In genomic region chr4:126085996-126086576, GRCm38 (mm10) we compare ENCODE assay signal across 7 mouse cellular contexts. TPM values are rescaled to one million over a fixed set of nuclear protein-coding genes. Genes with fewer than 3 reads are reported as not detected.
DNase-seq lines count a peak whose midpoint lies in the region; ATAC-seq lines count a peak whose summit lies in the region.

No protein-coding gene starts in this region.

- no peaks in the 10 kb centered on the region for H3K27me3 ChIP-seq in intestine, embryonic 14.5 days (replicated peaks; ENCODE audit: control insufficient read depth, insufficient read depth, low read length)

- H3K36me3 ChIP-seq in intestine, embryonic 14.5 days (ENCODE audit: control insufficient read depth, insufficient read depth, low read length): 0 out of 2 replicates have a peak, but pooled peaks cover 4% of the 10 kb centered on the region

- WGBS in intestine, embryonic 14.5 days: 26% methylated on average over 7 of the region's 7 CpGs

- peak; percentile 81 to 93 for DNase-seq in adrenal gland, adult (ENCODE audit: inconsistent age in 2 of 2, low spot score in 1 of 2)
- peak; percentile 89 for DNase-seq in embryo, embryonic 10 days (ENCODE audit: low spot score)
- DNase-seq in gastrocnemius, postnatal 36 days: peak; percentile 69 to 86
- peak; percentile 91 for DNase-seq in intestine, embryonic 14.5 days (ENCODE audit: low spot score)
- peak; percentile 77 to 85 for DNase-seq in left cerebral cortex, postnatal 25 days (ENCODE audit: low spot score in 2 of 2)
- peak; percentile 89 for DNase-seq in mesoderm, embryonic 11.5 days (ENCODE audit: low read depth, low spot score)
- peak; percentile 76 for DNase-seq in right cerebral cortex, postnatal 4 days

- H3K4me1 ChIP-seq in intestine, embryonic 14.5 days (replicated peaks; ENCODE audit: control insufficient read depth, insufficient read depth, low read length): no peaks in the 10 kb centered on the region

- intact Hi-C loops in gastrocnemius, postnatal 36 days (cut with DNase I): loop anchor here (5.0 to 10.0 kb wide), 2 partner anchors 41 to 179 kb away; partner anchors contain the start of gene Trappc3
- intact Hi-C loops in left cerebral cortex, postnatal 25 days (cut with DNase I): loop anchor here (1.0 to 5.0 kb wide), 2 partner anchors 28 to 71 kb away; no protein-coding TSS in a partner anchor

- H3K4me3 ChIP-seq in intestine, embryonic 14.5 days (ENCODE audit: low read depth, low read length): no peak overlapping the region

- no peaks in the 10 kb centered on the region for H3K9me3 ChIP-seq in intestine, embryonic 14.5 days (ENCODE audit: control insufficient read depth, low read length)

- no peak overlapping the region for H3K27ac ChIP-seq in intestine, embryonic 14.5 days (ENCODE audit: low read depth)

- no peak overlapping the region for H3K9ac ChIP-seq in intestine, embryonic 14.5 days (ENCODE audit: low read length)

- peak; percentile 80; the same call in 1 of the 2 replicates for ATAC-seq in intestine, embryonic 14.5 days (replicated peaks; ENCODE audit: low FRiP score, low TSS enrichment, low read depth)

- H3K4me2 ChIP-seq in intestine, embryonic 14.5 days (ENCODE audit: low read length): no peak overlapping the region

RNA-seq across cellular contexts. Expression of gene Lsm10, which starts 10.3 kb away (rescaled TPM):
- total RNA-seq in gastrocnemius, postnatal 36 days (2021): 1 to 10 TPM; 5.8 to 7.6 TPM
- polyA plus RNA-seq in intestine, embryonic 14.5 days (2014; fragmentation: Nextera tagmentation; extraction: Ambion mirVana): 55.6 and 58.5 TPM in 2 replicates
- 10 to 100 TPM; 13.1 to 14.8 TPM for total RNA-seq in left cerebral cortex, postnatal 25 days (2021)

RNA-seq across cellular contexts. Expression of gene Stk40, which starts 17.7 kb away (rescaled TPM):
- 10 to 100 TPM; 74.6 to 80.1 TPM for total RNA-seq in gastrocnemius, postnatal 36 days (2021)
- polyA plus RNA-seq in intestine, embryonic 14.5 days (2014; fragmentation: Nextera tagmentation; extraction: Ambion mirVana): 22.5 and 23.8 TPM in 2 replicates
- 10 to 100 TPM; 33.9 to 35.6 TPM for total RNA-seq in left cerebral cortex, postnatal 25 days (2021)

RNA-seq across cellular contexts. Expression of gene Oscp1, which starts 27.7 kb away (rescaled TPM):
- 1 to 10 TPM; 1.2 to 2.5 TPM for total RNA-seq in gastrocnemius, postnatal 36 days (2021)
- 12.1 and 13.5 TPM in 2 replicates for polyA plus RNA-seq in intestine, embryonic 14.5 days (2014; fragmentation: Nextera tagmentation; extraction: Ambion mirVana)
- 10 to 100 TPM; 45.5 to 55.8 TPM for total RNA-seq in left cerebral cortex, postnatal 25 days (2021)

RNA-seq across cellular contexts. Expression of gene Mrps15, which starts 39.4 kb away (rescaled TPM):
- total RNA-seq in gastrocnemius, postnatal 36 days (2021): 10 to 100 TPM; 69.8 to 74.3 TPM
- polyA plus RNA-seq in intestine, embryonic 14.5 days (2014; fragmentation: Nextera tagmentation; extraction: Ambion mirVana): 148 and 151 TPM in 2 replicates
- total RNA-seq in left cerebral cortex, postnatal 25 days (2021): 10 to 100 TPM; 43.0 to 49.4 TPM

Comparison
In these comparisons a context has a peak if more than half of its experiments do, and no peak if none do; other contexts are left out.
1. RNA of gene Oscp1, which starts 27.7 kb away (total RNA-seq): 45.5 to 55.8 TPM in left cerebral cortex, postnatal 25 days; 1.2 to 2.5 TPM in gastrocnemius, postnatal 36 days; every median in the first group is over 10 times any median in the second.
2. Peak in every context shown above with its lines, with median percentiles within 50 percentile points of each other: DNase-seq.